Mouse (Mus musculus) neural tube, embryonic 13.5 days (tissue): Measurements from ENCODE around the gene Pigq. TPM values are rescaled to one million over a fixed set of nuclear protein-coding genes. Genes with fewer than 3 reads are reported as not detected.

Source experiments
- ATAC-seq: fragments of 200-750 bp; cut with Nextera tagmentation; 2 replicates; pipeline ENCODE4 v1.8.0; 2017; ENCODE audit warnings: low read depth, mild to moderate bottlenecking, moderate TSS enrichment, moderate library complexity
- H3K27ac ChIP-seq: fragments of 300-500 bp; sonication (generic); replicated peaks from 2 replicates; pipeline ENCODE4 v1.5.1; 2015; ENCODE audit warnings: moderate library complexity, mild to moderate bottlenecking, inconsistent platforms
- H3K27me3 ChIP-seq: fragments of 300-500 bp; sonication (generic); 2 replicates; pipeline ENCODE4 v1.6.1; 2015; ENCODE audit warnings: mild to moderate bottlenecking, inconsistent platforms
- H3K36me3 ChIP-seq: fragments of 300-500 bp; sonication (generic); 2 replicates; pipeline ENCODE4 v1.6.1; 2015; ENCODE audit warnings: mild to moderate bottlenecking, inconsistent platforms
- H3K4me1 ChIP-seq: fragments of 300-500 bp; sonication (generic); replicated peaks from 2 replicates; pipeline ENCODE4 v1.6.1; 2015; ENCODE audit warnings: inconsistent platforms
- H3K4me2 ChIP-seq: fragments of 300-500 bp; sonication (generic); 2 replicates; pipeline ENCODE4 v1.6.1; 2015; ENCODE audit warnings: inconsistent platforms, mild to moderate bottlenecking, moderate library complexity
- H3K4me3 ChIP-seq: fragments of 300-500 bp; sonication (generic); 2 replicates; pipeline ENCODE4 v1.5.1; 2015; ENCODE audit warnings: mild to moderate bottlenecking, inconsistent platforms
- H3K9ac ChIP-seq: fragments of 300-500 bp; sonication (generic); 2 replicates; pipeline ENCODE4 v1.6.1; 2015; ENCODE audit warnings: moderate library complexity, mild to moderate bottlenecking, inconsistent platforms
- H3K9me3 ChIP-seq: fragments of 300-500 bp; sonication (generic); 2 replicates; pipeline ENCODE4 v1.6.1; 2016; ENCODE audit warnings: inconsistent platforms
- WGBS: fragments of 180-500 bp; shearing (Covaris S2); methylation state at CpG from one replicate; pipeline ENCODE4 v1.1.7; 2015; 5-methylcytosine and 5-hydroxymethylcytosine counted together
- polyA plus RNA-seq: library from polyadenylated mRNA; unstranded; fragments of >200 nt; fragmentation: Nextera tagmentation; extraction: Ambion mirVana; gene quantifications from 2 replicates; pipeline ENCODE4 v1.2.1, GENCODE M21; 2015

The Pigq gene
- polyA plus RNA-seq, result 56.1 and 62.3 TPM in 2 replicates

DNA sequence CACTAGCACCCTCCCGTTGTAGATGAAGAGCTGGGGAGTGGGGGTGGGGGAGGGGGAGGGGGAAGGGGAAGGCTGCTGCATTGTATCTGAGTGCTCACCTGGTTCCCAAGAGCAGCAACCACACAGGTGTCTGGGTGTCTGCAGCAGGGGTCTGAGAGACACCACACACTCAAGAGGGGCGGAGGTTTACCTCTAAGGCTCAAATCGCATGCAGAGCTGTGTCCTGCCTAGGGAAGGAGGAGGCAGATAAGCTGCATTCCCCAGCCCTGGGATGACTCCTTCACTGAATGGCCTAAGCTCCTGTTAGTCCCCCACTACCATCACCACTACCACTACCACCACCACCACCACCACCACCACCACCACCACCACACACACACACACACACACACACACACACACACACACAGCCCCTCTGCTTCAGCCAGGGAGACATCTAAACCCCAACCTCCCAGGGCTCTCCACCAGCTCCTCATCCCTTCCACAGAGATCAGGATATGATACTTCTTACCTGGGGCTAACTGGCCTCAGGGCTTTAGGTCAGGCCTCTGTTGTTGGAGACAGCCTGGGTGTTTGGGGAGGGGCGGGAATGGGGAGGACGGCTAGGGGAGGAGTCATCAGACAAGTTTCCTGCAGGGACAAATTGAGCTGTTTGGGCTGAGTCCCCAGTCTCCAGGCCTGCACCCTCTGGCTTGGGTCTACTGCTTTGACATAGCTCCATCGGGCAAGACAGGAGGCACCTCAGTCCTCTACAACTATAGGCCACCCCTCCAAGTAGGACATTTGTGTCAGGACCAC, at the start of gene Pigq, which contains the start of gene Nhlrc4:
Gene Pigq (minus strand): TSS at position 571 of the 798 bp plus-strand sequence.
Gene Nhlrc4 (minus strand): TSS at position 596 of the 798 bp plus-strand sequence.
- ATAC-seq, result no peak
- Histone ChIP-seq H3K4me1 (peaks cover 21% of the 10 kb centered on the region), H3K27ac (no peak within 1 kb of the TSS), H3K4me2 (no peak within 1 kb of the TSS), H3K36me3 (no peaks in the 10 kb centered on the region), H3K4me3 (no peak within 1 kb of the TSS), H3K27me3 (peaks cover under 1% of the 10 kb centered on the region), H3K9me3 (no peaks in the 10 kb centered on the region), H3K9ac (no peak within 1 kb of the TSS)
- WGBS, result 53% methylated on average over 6 of the region's 6 CpGs

DNA sequence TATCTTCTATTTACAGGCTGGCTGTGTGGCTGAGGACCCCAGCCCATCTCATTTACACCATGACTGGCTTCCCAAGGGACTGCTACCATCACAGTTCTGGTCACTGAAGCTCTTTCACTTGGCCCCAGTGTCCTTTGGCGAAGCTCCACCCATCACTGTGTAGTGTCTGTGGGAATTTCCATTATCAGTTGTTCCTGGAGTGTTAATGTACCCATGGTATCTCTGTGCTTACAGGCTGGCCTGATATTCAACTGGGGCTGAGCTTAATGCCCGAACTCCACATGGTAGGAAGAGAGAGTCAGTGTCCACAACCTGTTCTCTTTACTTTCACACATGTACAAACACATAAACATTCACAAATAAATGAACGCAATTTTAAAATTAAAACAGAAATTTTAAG, 48.8 kb upstream of the Pigq start:
- no peak overlapping the region for H3K4me2 ChIP-seq
- H3K4me1 ChIP-seq, result no peaks in the 10 kb centered on the region
- H3K36me3 ChIP-seq, result peaks cover 97% of the 10 kb centered on the region
- no peak overlapping the region for H3K27ac ChIP-seq
- H3K9me3 ChIP-seq, result no peaks in the 10 kb centered on the region
- WGBS, result 95% methylated on average over 3 of the region's 3 CpGs
- H3K27me3 ChIP-seq, result no peaks in the 10 kb centered on the region
- no peak overlapping the region for H3K4me3 ChIP-seq
- no peak overlapping the region for H3K9ac ChIP-seq
- no peak for ATAC-seq

DNA sequence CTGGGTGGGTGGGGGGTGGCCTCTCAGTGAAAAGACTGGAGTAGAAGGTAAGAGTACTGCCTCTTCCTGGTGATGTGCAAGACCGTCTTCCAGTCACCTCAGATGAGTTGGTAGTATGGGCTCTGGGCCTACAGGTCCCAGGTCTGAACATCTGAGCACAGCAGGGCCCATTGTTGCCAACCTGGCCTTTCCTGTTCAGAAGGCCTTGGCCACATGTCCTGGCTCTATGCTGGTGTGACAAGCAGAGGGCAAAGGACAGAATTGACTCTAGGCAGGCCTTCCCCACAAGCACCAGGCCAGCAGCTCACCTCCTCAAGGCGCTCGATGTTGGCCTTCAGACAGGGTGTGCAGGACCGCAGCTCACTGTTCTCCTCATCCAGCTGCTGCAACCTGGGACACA, 47.5 kb upstream of the Pigq start:
- H3K9me3 ChIP-seq, result no peaks in the 10 kb centered on the region
- 98% methylated on average over 4 of the region's 4 CpGs for WGBS

DNA sequence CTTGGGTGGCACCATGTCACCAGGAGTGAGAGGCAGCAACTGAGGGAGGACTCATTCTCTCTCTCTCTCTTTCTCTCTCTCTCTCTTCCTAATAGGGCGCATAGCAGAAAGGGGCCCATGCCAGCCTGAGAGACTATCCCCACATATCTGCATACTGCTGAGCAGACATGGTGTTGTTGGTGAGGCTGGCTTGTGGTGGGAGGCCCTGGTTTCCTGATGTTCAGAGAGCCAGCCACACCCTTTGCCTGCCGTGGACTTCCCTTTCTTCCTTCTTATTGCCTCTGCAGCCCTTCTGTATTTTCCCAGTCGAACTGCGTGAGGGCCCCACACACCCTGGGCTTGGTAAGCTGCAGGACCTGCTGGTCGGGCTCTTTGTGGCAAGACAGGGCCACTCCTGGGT, 45.6 kb upstream of the Pigq start:
- no peak overlapping the region for H3K4me3 ChIP-seq
- no peaks in the 10 kb centered on the region for H3K27me3 ChIP-seq
- no peak overlapping the region for H3K9ac ChIP-seq
- no peak overlapping the region for H3K27ac ChIP-seq
- peaks cover 10% of the 10 kb centered on the region for H3K4me1 ChIP-seq
- H3K4me2 ChIP-seq, result no peak overlapping the region
- 93% methylated on average over 5 of the region's 5 CpGs for WGBS
- no peaks in the 10 kb centered on the region for H3K9me3 ChIP-seq
- H3K36me3 ChIP-seq, result peaks cover 73% of the 10 kb centered on the region
- ATAC-seq, result no peak

More for the DNA sequence above, 47.5 kb upstream of the Pigq start:
- Histone ChIP-seq H3K9ac (no peak overlapping the region), H3K36me3 (peaks cover 91% of the 10 kb centered on the region), H3K27me3 (no peaks in the 10 kb centered on the region), H3K4me3 (no peak overlapping the region), H3K27ac (no peak overlapping the region), H3K4me1 (no peaks in the 10 kb centered on the region), H3K4me2 (no peak overlapping the region)
- no peak for ATAC-seq

DNA sequence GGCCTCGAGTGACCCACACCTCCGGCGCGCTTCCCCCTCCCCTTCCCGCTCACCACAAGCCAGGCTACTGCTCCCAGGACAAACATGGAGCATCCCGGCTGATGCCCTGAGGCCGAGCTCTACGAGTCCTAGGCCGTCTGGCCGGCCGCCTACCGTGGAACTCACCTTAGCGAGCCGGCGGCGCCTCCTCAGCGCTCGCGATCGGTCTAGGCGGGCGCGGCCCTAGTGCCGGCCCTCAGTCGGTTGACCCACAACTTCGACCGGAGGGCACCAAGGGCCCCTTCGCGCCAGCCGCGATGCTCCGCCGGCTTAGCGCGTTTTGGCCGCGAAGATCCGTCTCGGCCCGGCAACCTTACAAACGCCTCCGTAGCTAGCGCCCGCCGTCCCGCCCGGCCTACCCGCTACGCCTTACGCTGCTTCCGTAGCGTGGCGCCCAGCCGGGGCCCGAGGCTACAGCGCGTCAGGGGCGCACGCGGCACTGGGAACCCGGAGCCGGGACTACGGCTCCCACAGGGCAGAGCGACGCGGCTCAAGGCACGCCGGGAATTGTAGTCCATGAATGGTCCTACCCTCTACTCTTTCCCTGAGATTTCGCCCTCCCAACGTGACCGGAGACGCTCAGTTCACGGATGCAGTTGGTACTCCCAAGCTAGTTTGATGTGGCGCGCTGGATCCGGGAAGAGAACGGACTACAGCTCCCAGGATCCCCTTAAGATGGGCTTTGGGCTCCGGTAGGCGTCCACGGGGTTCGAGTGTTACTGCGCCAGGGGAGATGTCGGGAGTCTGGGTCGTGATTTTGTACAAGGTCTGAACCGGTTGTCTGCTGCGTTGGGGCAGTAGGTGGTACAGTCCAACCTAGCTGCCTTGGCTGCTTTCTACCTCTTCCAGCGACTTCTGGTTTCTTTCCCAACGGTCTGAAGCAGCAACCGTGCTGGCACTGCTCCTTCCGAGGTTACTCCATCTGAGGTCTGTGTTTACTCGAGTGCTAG, 40.9 kb upstream of the Pigq start, which contains the start of gene Capn15:
Gene Capn15 (minus strand): TSS at position 491 of the 989 bp plus-strand sequence.
- peak within 1 kb of the TSS; percentile 91 for H3K9ac ChIP-seq
- H3K9me3 ChIP-seq, result no peaks in the 10 kb centered on the region
- peaks cover 43% of the 10 kb centered on the region for H3K4me1 ChIP-seq
- WGBS, result under 1% methylated on average over 91 of the region's 91 CpGs
- H3K4me2 ChIP-seq, result peak within 1 kb of the TSS; percentile 77
- H3K27me3 ChIP-seq, result no peaks in the 10 kb centered on the region
- peak within 1 kb of the TSS; percentile 79 for H3K4me3 ChIP-seq
- peak within 1 kb of the TSS; percentile 89 for H3K27ac ChIP-seq
- ATAC-seq, result peak; percentile 99
- peaks cover 27% of the 10 kb centered on the region for H3K36me3 ChIP-seq

DNA sequence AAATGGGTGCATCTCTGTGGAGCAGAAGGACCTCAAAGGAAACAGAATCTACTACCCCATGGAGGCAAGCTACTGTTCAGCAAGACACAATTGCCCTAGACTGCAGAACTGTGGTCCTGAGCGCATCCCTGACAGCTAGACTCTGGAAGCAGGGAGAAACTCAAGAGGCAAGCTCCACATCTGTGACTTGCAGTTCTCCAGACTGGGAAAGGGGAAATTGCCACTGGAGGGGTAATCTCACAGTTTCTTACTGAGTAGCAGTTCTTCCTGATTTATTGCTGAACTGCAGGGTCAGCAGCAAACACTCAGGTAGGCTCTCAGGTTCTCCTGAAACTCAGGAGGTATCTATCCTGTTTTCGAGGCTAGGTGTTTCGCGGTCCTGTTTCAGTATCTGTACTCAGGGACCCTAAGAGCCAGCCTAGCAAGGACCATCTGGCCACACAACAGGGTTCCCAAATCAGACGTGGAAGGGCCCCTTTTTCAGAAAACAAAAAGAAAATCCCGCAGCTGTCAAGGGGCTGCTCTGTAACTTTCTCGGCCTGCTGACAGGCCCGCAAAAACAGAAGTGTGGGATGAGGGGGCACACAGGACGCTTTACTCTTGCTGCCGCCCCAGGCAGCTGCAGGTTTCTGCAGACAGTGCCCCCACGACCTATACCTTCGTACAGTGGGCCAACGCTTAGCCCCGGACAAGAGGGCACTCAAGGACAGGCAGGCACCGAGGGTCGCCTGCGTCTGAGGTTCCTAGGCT, 40.0 kb upstream of the Pigq start:
- peak overlapping the region; percentile 79 for H3K4me3 ChIP-seq
- H3K27me3 ChIP-seq, result no peaks in the 10 kb centered on the region
- 13% methylated on average over 17 of the region's 17 CpGs for WGBS
- peak overlapping the region; percentile 77 for H3K4me2 ChIP-seq
- H3K9ac ChIP-seq, result peak overlapping the region; percentile 91
- H3K27ac ChIP-seq, result peak overlapping the region; percentile 89
- no peaks in the 10 kb centered on the region for H3K9me3 ChIP-seq
- peaks cover 18% of the 10 kb centered on the region for H3K36me3 ChIP-seq
- peaks cover 43% of the 10 kb centered on the region for H3K4me1 ChIP-seq
- no peak for ATAC-seq

DNA sequence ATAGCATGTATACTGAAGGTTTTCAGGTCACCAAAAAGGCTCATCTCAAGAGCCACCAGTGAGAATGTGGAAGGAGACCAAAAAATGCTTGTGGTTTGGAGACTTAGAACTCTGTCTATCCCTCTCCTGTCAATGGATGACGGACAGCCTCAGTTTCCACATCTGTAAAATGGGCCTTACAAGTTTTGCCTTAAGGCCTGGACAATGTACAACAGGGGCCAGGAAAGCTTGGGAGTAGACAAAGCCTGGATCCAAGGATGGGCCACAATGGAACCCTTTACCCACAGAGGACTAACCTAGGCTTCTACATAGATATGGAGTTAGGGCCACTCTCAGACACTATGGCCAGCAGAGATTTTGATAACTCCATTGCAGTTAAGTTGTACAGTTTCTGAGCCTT, 39.3 kb upstream of the Pigq start:
- peaks cover 13% of the 10 kb centered on the region; the same call in 1 of the 2 replicates for H3K36me3 ChIP-seq
- H3K4me1 ChIP-seq, result peaks cover 43% of the 10 kb centered on the region
- H3K9me3 ChIP-seq, result no peaks in the 10 kb centered on the region
- peak overlapping the region; percentile 77 for H3K4me2 ChIP-seq
- no peaks in the 10 kb centered on the region for H3K27me3 ChIP-seq
- peak overlapping the region; percentile 91 for H3K9ac ChIP-seq
- WGBS, result 98% methylated on average over 1 of the region's 1 CpGs
- no peak for ATAC-seq
- H3K4me3 ChIP-seq, result peak overlapping the region; percentile 79
- H3K27ac ChIP-seq, result no peak overlapping the region

DNA sequence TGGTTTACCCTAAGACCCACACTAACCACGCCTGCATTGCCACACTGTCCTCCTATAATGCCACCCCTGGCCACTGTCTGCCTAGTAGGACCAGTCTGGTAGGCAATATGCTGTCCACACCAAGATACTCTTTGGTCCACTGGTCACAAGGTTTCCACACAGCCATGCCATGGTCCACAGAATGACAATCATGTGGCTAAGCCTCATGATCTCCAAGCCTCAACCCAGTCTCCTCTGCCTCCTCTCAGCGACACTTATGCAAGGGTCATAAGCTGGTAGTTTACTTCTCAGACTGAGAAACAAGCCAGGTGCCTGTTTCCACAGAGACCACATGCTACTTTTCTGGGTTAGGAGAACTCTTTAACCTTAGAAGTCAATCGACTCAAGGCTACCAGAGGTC, 38.2 kb upstream of the Pigq start:
- H3K4me2 ChIP-seq, result no peak overlapping the region
- 97% methylated on average over 3 of the region's 3 CpGs for WGBS
- ATAC-seq, result no peak
- H3K9ac ChIP-seq, result no peak overlapping the region
- no peaks in the 10 kb centered on the region for H3K27me3 ChIP-seq
- H3K4me1 ChIP-seq, result peaks cover 43% of the 10 kb centered on the region
- H3K27ac ChIP-seq, result no peak overlapping the region
- H3K36me3 ChIP-seq, result 0 out of 2 replicates have a peak, but pooled peaks cover 4% of the 10 kb centered on the region
- H3K9me3 ChIP-seq, result no peaks in the 10 kb centered on the region
- no peak overlapping the region for H3K4me3 ChIP-seq

DNA sequence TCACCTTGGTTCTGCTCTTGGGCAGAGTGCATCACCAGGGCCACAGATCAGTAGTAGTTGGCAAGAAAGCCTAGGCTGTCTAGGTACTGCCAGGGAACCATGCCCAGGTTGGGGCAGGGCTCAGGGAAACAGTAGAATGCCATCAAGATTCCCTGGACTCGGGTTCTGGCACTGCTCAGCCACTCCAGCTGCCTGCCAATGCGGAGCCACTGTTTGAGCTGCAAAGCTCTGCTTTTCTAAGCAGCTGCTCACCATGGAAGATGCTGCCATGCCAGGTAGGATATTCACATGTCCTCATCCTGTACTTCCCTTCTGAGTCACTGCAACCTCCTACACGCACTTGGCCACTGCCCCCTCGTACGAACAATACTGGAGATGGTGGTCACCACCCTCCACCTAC, 36.1 kb upstream of the Pigq start:
- H3K9me3 ChIP-seq, result no peaks in the 10 kb centered on the region
- no peak overlapping the region for H3K4me3 ChIP-seq
- H3K27ac ChIP-seq, result no peak overlapping the region
- no peak overlapping the region for H3K4me2 ChIP-seq
- no peak overlapping the region for H3K9ac ChIP-seq
- H3K36me3 ChIP-seq, result 0 out of 2 replicates have a peak, but pooled peaks cover 3% of the 10 kb centered on the region
- 88% methylated on average over 5 of the region's 5 CpGs for WGBS
- H3K27me3 ChIP-seq, result no peaks in the 10 kb centered on the region
- peaks cover 33% of the 10 kb centered on the region for H3K4me1 ChIP-seq
- no peak for ATAC-seq

DNA sequence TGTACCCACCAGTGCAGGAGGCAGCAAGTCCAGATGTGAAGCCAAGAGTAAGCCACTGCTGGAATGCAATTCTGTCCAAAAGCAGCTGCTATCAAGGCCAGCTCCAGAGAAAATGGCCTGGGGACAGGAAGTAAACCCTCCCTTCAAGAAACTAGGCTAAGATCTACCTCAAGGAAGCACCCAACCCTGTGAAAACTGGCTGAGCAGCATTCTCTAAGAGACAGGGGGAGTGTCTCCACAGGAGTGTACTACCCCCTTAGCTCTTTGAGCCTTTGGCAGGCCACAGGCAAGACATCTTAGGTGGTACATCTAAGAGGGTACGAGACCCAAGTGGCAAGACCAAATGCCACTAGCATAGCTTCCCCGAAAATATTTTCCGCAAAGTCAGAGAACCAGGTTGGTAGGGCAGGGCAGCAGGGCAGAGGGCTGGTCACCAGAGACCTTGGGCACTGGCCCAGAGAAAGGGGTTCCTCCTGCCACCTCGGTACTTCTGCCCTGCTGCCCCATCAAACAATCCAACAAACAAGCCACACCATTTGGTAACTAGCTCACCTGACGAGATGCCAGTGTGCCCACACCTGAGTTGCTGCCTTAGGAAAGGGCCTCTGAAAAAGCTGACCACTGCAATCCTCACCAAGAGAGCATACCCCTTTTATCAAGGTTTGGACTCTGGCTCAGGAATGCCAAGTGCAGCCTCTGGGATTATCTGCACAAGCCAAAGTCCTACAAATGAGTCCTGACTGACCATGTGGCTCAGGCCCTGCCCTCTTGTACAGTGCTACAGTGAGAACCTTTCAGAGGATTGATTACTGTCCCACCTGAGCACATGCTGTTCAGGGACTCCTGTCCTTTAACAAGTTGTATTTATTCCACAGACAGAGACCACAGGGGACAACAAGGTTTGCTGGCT, 35.3 kb upstream of the Pigq start:
- no peak overlapping the region for H3K27ac ChIP-seq
- no peak overlapping the region for H3K4me3 ChIP-seq
- 93% methylated on average over 5 of the region's 5 CpGs for WGBS

More for the DNA sequence above, 35.3 kb upstream of the Pigq start:
- Histone ChIP-seq H3K27me3 (no peaks in the 10 kb centered on the region), H3K36me3 (0 out of 2 replicates have a peak, but pooled peaks cover 3% of the 10 kb centered on the region), H3K4me2 (no peak overlapping the region), H3K9me3 (no peaks in the 10 kb centered on the region), H3K9ac (no peak overlapping the region), H3K4me1 (peaks cover 33% of the 10 kb centered on the region)
- no peak for ATAC-seq
